Mouse (Mus musculus): ENCODE data around the gene Ndnf. TPM values are rescaled to one million over a fixed set of nuclear protein-coding genes. Genes with fewer than 3 reads are reported as not detected.

The Ndnf gene
- total RNA-seq, 1 experiment, result 1.4 TPM

DNA sequence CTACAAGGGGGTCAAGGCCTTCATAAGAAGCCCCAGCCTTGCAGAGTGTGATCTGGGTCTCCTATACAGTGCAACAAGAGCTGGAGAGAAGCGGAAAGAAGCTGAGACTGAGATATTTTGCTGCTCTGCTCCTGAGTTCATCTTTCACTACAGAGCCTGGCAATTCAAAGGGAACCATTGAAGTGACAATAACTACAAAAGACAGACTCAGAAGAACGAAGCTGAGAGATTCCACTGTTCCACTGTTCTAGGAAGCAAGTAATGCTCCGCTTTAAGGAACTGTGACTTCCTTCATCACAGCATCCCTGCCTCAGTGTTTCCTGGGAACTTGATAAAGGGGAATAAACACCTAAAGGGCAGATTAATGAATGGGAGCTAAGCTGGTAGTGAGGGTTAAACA is 56.9 kb downstream of the Ndnf start:
- no peak overlapping the region for H3K4me3 ChIP-seq (ENCODE audit: insufficient read depth in 1 of 2, low read depth in 1 of 2, low read length in 2 of 2, poor library complexity in 1 of 2, severe bottlenecking in 1 of 2)
- TF ChIP-seq ZNF384 (IDR thresholded peaks at IDR 0.05; ENCODE audit: low read depth, low read length) (no peak), CHD2 (IDR thresholded peaks at IDR 0.05; ENCODE audit: low read depth, low read length) (no peak), HCFC1 (IDR thresholded peaks at IDR 0.05; ENCODE audit: borderline replicate concordance, insufficient read depth, low read length) (no peak), MAFK (IDR thresholded peaks at IDR 0.05; ENCODE audit: insufficient read depth, low read depth, low read length) (no peak), ZC3H11A (IDR thresholded peaks at IDR 0.05; ENCODE audit: borderline replicate concordance, low read depth, low read length) (no peak)
- H3K9me3 ChIP-seq (ENCODE audit: control insufficient read depth, insufficient read depth, low read depth, low read length), result no peaks in the 10 kb centered on the region
- H3K27ac ChIP-seq (ENCODE audit: insufficient read depth, low read depth, low read length, poor library complexity, severe bottlenecking), result no peak overlapping the region
- in situ Hi-C loops (cut with MboI; ENCODE audit: low sequenced_read_pairs in 2 of 2, unreplicated experiment in 2 of 2), result no loop called here
- no peaks in the 10 kb centered on the region for H3K4me1 ChIP-seq (ENCODE audit: control insufficient read depth in 2 of 2, insufficient read depth in 2 of 2, low read length in 2 of 2, poor library complexity in 1 of 2)
- no peaks in the 10 kb centered on the region for H3K36me3 ChIP-seq (ENCODE audit: control insufficient read depth, insufficient read depth, low read length, poor library complexity, severe bottlenecking)
- no peak for DNase-seq (ENCODE audit: low read depth, low spot score)
- no peak overlapping the region for H3K9ac ChIP-seq (ENCODE audit: insufficient read depth, low read depth, low read length, poor library complexity, severe bottlenecking)

DNA sequence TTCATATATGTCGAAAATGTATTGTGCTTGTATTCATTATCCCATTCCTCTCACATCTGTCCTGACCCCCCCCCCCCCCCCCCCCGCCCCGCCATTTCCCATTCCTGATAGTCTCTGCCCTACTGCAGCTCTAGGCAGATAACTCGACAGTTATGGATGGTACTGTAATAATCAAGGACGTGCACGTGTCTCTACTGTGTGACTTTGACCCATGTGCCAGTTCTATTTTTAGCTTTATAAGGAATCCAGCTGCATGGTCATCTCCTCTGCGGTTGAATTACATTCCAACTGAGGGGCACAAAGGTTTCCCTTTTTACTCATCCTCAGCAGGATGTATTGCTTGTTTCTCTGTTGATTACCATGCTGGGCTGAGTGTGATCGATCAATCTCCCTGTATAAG is 68.1 kb downstream of the Ndnf start:
- in situ Hi-C loops (cut with MboI; ENCODE audit: low sequenced_read_pairs in 2 of 2, unreplicated experiment in 2 of 2), result no loop called here
- Histone ChIP-seq H3K4me1 (ENCODE audit: control insufficient read depth in 2 of 2, insufficient read depth in 2 of 2, low read length in 2 of 2, poor library complexity in 1 of 2) (no peaks in the 10 kb centered on the region), H3K9me3 (ENCODE audit: control insufficient read depth, insufficient read depth, low read depth, low read length) (no peaks in the 10 kb centered on the region), H3K9ac (ENCODE audit: insufficient read depth, low read depth, low read length, poor library complexity, severe bottlenecking) (no peak overlapping the region), H3K27ac (ENCODE audit: insufficient read depth, low read depth, low read length, poor library complexity, severe bottlenecking) (no peak overlapping the region), H3K4me3 (ENCODE audit: insufficient read depth in 1 of 2, low read depth in 1 of 2, low read length in 2 of 2, poor library complexity in 1 of 2, severe bottlenecking in 1 of 2) (no peak overlapping the region), H3K36me3 (ENCODE audit: control insufficient read depth, insufficient read depth, low read length, poor library complexity, severe bottlenecking) (no peaks in the 10 kb centered on the region)
- no peak for DNase-seq (ENCODE audit: low read depth, low spot score)
- TF ChIP-seq ZNF384 (IDR thresholded peaks at IDR 0.05; ENCODE audit: low read depth, low read length), result no peak
- TF ChIP-seq HCFC1 (IDR thresholded peaks at IDR 0.05; ENCODE audit: borderline replicate concordance, insufficient read depth, low read length), result no peak
- no peak for TF ChIP-seq ZC3H11A (IDR thresholded peaks at IDR 0.05; ENCODE audit: borderline replicate concordance, low read depth, low read length)
- TF ChIP-seq MAFK (IDR thresholded peaks at IDR 0.05; ENCODE audit: insufficient read depth, low read depth, low read length), result no peak
- TF ChIP-seq CHD2 (IDR thresholded peaks at IDR 0.05; ENCODE audit: low read depth, low read length), result no peak

DNA sequence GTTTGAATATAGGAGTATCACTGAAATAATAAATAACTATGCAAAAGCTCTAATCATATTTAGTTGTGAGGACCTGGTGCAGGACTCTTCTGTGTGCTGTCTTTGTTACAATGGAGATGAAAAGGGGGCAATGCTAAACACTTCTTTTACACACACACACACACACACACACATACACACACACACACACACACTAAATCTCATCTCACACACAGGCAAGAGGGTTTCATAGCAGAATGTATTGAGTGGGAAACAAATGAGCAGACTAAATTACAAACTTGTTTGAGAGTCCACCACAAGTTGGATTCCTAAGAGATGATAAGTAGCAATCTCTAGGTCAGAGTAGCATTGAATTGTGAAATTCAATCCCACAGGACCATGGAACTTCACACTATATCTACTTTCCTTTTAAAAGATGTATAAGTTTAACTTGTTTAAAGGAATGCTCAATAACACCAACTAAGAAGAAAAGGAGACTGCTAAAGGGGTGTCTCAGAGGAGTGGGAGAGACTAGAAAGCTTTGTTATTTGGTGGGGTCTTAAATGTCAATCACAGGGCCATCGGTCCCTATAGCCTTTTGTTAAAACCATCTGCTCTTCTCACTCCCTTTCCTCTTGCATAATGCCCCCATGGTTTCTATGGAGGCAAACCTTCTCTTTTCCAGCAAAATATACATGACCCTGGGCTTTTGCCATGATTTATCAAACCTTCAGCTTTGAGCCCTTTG is 71.9 kb downstream of the Ndnf start:
- no peak for TF ChIP-seq HCFC1 (IDR thresholded peaks at IDR 0.05; ENCODE audit: borderline replicate concordance, insufficient read depth, low read length)
- no peak for TF ChIP-seq MAFK (IDR thresholded peaks at IDR 0.05; ENCODE audit: insufficient read depth, low read depth, low read length)
- no peak for TF ChIP-seq ZNF384 (IDR thresholded peaks at IDR 0.05; ENCODE audit: low read depth, low read length)
- TF ChIP-seq CHD2 (IDR thresholded peaks at IDR 0.05; ENCODE audit: low read depth, low read length), result no peak
- no peak for TF ChIP-seq ZC3H11A (IDR thresholded peaks at IDR 0.05; ENCODE audit: borderline replicate concordance, low read depth, low read length)
- Histone ChIP-seq H3K27ac (ENCODE audit: insufficient read depth, low read depth, low read length, poor library complexity, severe bottlenecking) (no peak overlapping the region), H3K9ac (ENCODE audit: insufficient read depth, low read depth, low read length, poor library complexity, severe bottlenecking) (no peak overlapping the region), H3K9me3 (ENCODE audit: control insufficient read depth, insufficient read depth, low read depth, low read length) (no peaks in the 10 kb centered on the region), H3K4me1 (ENCODE audit: control insufficient read depth in 2 of 2, insufficient read depth in 2 of 2, low read length in 2 of 2, poor library complexity in 1 of 2) (no peaks in the 10 kb centered on the region), H3K4me3 (ENCODE audit: insufficient read depth in 1 of 2, low read depth in 1 of 2, low read length in 2 of 2, poor library complexity in 1 of 2, severe bottlenecking in 1 of 2) (no peak overlapping the region), H3K36me3 (ENCODE audit: control insufficient read depth, insufficient read depth, low read length, poor library complexity, severe bottlenecking) (no peaks in the 10 kb centered on the region)
- in situ Hi-C loops (cut with MboI; ENCODE audit: low sequenced_read_pairs in 2 of 2, unreplicated experiment in 2 of 2), result no loop called here
- no peak for DNase-seq (ENCODE audit: low read depth, low spot score)

GRCm38 (mm10) chr6:65743871-65744202 is 72.4 kb downstream of the Ndnf start:
- Histone ChIP-seq H3K9me3 (ENCODE audit: control insufficient read depth, insufficient read depth, low read depth, low read length) (no peaks in the 10 kb centered on the region), H3K9ac (ENCODE audit: insufficient read depth, low read depth, low read length, poor library complexity, severe bottlenecking) (no peak overlapping the region), H3K4me3 (ENCODE audit: insufficient read depth in 1 of 2, low read depth in 1 of 2, low read length in 2 of 2, poor library complexity in 1 of 2, severe bottlenecking in 1 of 2) (no peak overlapping the region), H3K36me3 (ENCODE audit: control insufficient read depth, insufficient read depth, low read length, poor library complexity, severe bottlenecking) (no peaks in the 10 kb centered on the region), H3K4me1 (ENCODE audit: control insufficient read depth in 2 of 2, insufficient read depth in 2 of 2, low read length in 2 of 2, poor library complexity in 1 of 2) (no peaks in the 10 kb centered on the region), H3K27ac (ENCODE audit: insufficient read depth, low read depth, low read length, poor library complexity, severe bottlenecking) (no peak overlapping the region)
- DNase-seq (ENCODE audit: low read depth, low spot score), result no peak
- in situ Hi-C loops (cut with MboI; ENCODE audit: low sequenced_read_pairs in 2 of 2, unreplicated experiment in 2 of 2), result no loop called here
- TF ChIP-seq ZC3H11A (IDR thresholded peaks at IDR 0.05; ENCODE audit: borderline replicate concordance, low read depth, low read length) (no peak), CHD2 (IDR thresholded peaks at IDR 0.05; ENCODE audit: low read depth, low read length) (no peak), ZNF384 (IDR thresholded peaks at IDR 0.05; ENCODE audit: low read depth, low read length) (no peak), MAFK (IDR thresholded peaks at IDR 0.05; ENCODE audit: insufficient read depth, low read depth, low read length) (no peak), HCFC1 (IDR thresholded peaks at IDR 0.05; ENCODE audit: borderline replicate concordance, insufficient read depth, low read length) (no peak)

All from ES-E14 (cell line).